In the genomic region with DNA sequence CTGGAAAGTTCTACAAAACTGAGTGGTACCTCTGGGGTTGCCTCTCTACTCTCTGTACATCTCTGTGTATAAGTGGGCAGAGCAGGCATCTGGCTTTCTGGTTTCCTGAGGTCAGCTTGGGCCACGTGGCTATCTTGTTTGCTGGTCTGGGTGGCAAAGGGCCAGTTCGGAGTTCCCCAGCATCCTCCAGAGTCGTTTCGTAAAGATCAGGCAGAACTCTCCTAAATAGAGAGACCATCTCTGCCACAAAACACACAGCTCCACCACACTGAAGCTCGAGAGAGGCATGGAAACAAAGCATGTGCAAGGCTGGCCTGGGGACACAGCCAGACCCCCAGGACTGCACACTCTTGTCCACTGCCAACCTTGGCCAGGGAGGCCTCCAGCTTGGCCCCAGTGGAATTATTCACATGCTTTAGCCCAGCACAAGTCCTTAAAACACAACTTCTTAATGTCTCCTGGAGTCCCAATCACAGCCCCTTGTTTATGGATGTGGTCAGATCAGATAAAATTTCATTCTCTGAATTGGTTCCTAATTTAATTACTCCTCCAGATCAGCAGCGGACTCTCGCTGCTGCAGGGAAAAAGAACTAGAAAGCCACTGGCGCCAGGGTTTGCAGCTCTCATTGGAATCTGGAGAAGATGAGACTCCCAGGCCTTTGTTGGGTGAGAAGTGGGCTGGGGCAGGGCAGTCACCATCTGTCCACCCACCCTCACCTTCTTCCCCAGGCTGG, we compare ENCODE assay signal across 14 mouse cellular contexts. TPM values are rescaled to one million over a fixed set of nuclear protein-coding genes. Genes with fewer than 3 reads are reported as not detected.
A peak's percentile ranks its signal among the peaks of the same experiment; 100 is the strongest.
DNase-seq lines count a peak whose midpoint lies in the region; ATAC-seq and TF ChIP-seq lines count a peak whose summit lies in the region.
"Had no signal": no experiment of that assay in that cellular context is flagged by ENCODE, and none has a peak within 500 bp of the region (broad histone marks: within the 10 kb centered on the region; RNA-seq: fewer than 3 reads in every experiment).

No protein-coding gene starts in this region.

- no peak overlapping the region for H3K4me3 ChIP-seq in cerebellum, adult 2 months (replicated peaks; ENCODE audit: insufficient read depth, low read depth, low read length)
- H3K4me3 ChIP-seq in lung, adult 2 months (replicated peaks; ENCODE audit: extremely low read depth, low read depth, low read length), result no peak overlapping the region
- H3K4me3 ChIP-seq in embryonic facial prominence, embryonic 15.5 days (replicated peaks), result no peak overlapping the region
- H3K4me3 ChIP-seq: forebrain, embryonic 12.5 days; hindbrain, embryonic 15.5 days had no signal

- peaks cover 25% of the 10 kb centered on the region for H3K4me1 ChIP-seq in cerebellum, adult 2 months (ENCODE audit: control insufficient read depth, insufficient read depth, low read length)
- H3K4me1 ChIP-seq in lung, adult 2 months (ENCODE audit: control insufficient read depth, insufficient read depth, low read length), result peaks cover 37% of the 10 kb centered on the region
- peaks cover 55% of the 10 kb centered on the region for H3K4me1 ChIP-seq in embryonic facial prominence, embryonic 15.5 days

- H3K4me2 ChIP-seq in embryonic facial prominence, embryonic 15.5 days (replicated peaks), result no peak overlapping the region
- H3K4me2 ChIP-seq: forebrain, embryonic 12.5 days; hindbrain, embryonic 15.5 days had no signal

- H3K27me3 ChIP-seq in cerebellum, adult 2 months (ENCODE audit: control insufficient read depth, insufficient read depth, low read length), result no peaks in the 10 kb centered on the region
- no peaks in the 10 kb centered on the region for H3K27me3 ChIP-seq in embryonic facial prominence, embryonic 15.5 days
- H3K27me3 ChIP-seq: forebrain, embryonic 12.5 days; hindbrain, embryonic 15.5 days had no signal

- peak; percentile 49 to 50 for DNase-seq in cerebellum, postnatal 10 days
- no peak for DNase-seq in cerebellum, adult 2 months
- DNase-seq in lung, adult 2 months, result peak; percentile 26
- DNase-seq in lung, postnatal 4 days, result no peak
- DNase-seq in lung, postnatal 36 days, result peak; percentile 58
- DNase-seq in layer of hippocampus, adult 8-10 months (ENCODE audit: low spot score in 2 of 2), result no peak
- no peak for DNase-seq in cerebellum, adult 18-20 months
- DNase-seq: B cell, adult 2 months; thymus, postnatal 4 days had no signal

- H3K9me3 ChIP-seq in embryonic facial prominence, embryonic 15.5 days (replicated peaks), result no peaks in the 10 kb centered on the region
- H3K9me3 ChIP-seq: forebrain, embryonic 12.5 days; hindbrain, embryonic 15.5 days had no signal

- H3K36me3 ChIP-seq in embryonic facial prominence, embryonic 15.5 days, result no peaks in the 10 kb centered on the region
- H3K36me3 ChIP-seq: forebrain, embryonic 12.5 days; hindbrain, embryonic 15.5 days had no signal

- no peak overlapping the region for H3K9ac ChIP-seq in embryonic facial prominence, embryonic 15.5 days
- H3K9ac ChIP-seq: forebrain, embryonic 12.5 days; hindbrain, embryonic 15.5 days; liver, embryonic 14.5 days had no signal

- no peak for TF ChIP-seq CTCF in cerebellum, adult 2 months (IDR thresholded peaks at IDR 0.05; ENCODE audit: borderline replicate concordance, insufficient read depth, low read depth, low read length)
- TF ChIP-seq CTCF in lung, adult 2 months (IDR thresholded peaks at IDR 0.05; ENCODE audit: insufficient read depth, low read length), result no peak

- 39% methylated on average over 8 of the region's 8 CpGs for WGBS in cerebellum, adult 2 months
- 38% methylated on average over 8 of the region's 8 CpGs for WGBS in lung, adult 2 months
- 62% methylated on average over 8 of the region's 8 CpGs for WGBS in embryonic facial prominence, embryonic 15.5 days

- no peak for TF ChIP-seq POLR2A in cerebellum, adult 2 months (IDR thresholded peaks at IDR 0.05; ENCODE audit: borderline replicate concordance, insufficient read depth, low read length)
- no peak for TF ChIP-seq POLR2A in lung, adult 2 months (IDR thresholded peaks at IDR 0.05; ENCODE audit: borderline replicate concordance, extremely low read depth, low read depth, low read length)

- no peak overlapping the region for H3K27ac ChIP-seq in cerebellum, adult 2 months (ENCODE audit: insufficient read depth, low read length)
- H3K27ac ChIP-seq in embryonic facial prominence, embryonic 15.5 days (replicated peaks), result peak overlapping the region; percentile 55; the same call in 1 of the 2 replicates
- H3K27ac ChIP-seq: forebrain, embryonic 12.5 days; hindbrain, embryonic 15.5 days; liver, embryonic 14.5 days had no signal

- peak; percentile 71; the same call in 1 of the 2 replicates for ATAC-seq in embryonic facial prominence, embryonic 15.5 days (ENCODE audit: insufficient number of reproducible peaks, low FRiP score, low TSS enrichment, low read depth)
- ATAC-seq: midbrain, embryonic 16.5 days had no signal

RNA-seq across cellular contexts. Expression of a gene that starts 14.4 kb away (rescaled TPM):
- polyA plus RNA-seq in cerebellum, adult 2 months (2012; rRNA removed), result 15.4 and 17.2 TPM in 2 replicates
- 14.1 and 14.7 TPM in 2 replicates for polyA plus RNA-seq in lung, adult 2 months (2012; rRNA removed)
- 24.1 and 25.6 TPM in 2 replicates for polyA plus RNA-seq in embryonic facial prominence, embryonic 15.5 days (2015; fragmentation: Nextera tagmentation; extraction: Ambion mirVana)
- 10 to 100 TPM; 43.0 to 51.0 (median 47.8) TPM for total RNA-seq in layer of hippocampus, adult 8-10 months (2022)

Comparison
In these comparisons a context has a peak if more than half of its experiments do, and no peak if none do; other contexts are left out.
1. DNase-seq: peak in cerebellum, postnatal 10 days (2 of 2), lung, adult 2 months (single experiment) and lung, postnatal 36 days (single experiment); none in cerebellum, adult 2 months (0 of 2), lung, postnatal 4 days (0 of 2), layer of hippocampus, adult 8-10 months (0 of 2) and cerebellum, adult 18-20 months (0 of 2).